Mouse (Mus musculus) spleen, adult 2 months (tissue): ENCODE data around the gene Tmem102.

ENCODE experiments used
- CTCF ChIP-seq: fragments of 200-500 bp; IDR thresholded peaks from 2 replicates; pipeline ENCODE4 v1.5.1; 2011; ENCODE audit warnings: mild to moderate bottlenecking, inconsistent platforms; ENCODE audit not compliant: insufficient read depth, insufficient read length, insufficient replicate concordance; ENCODE audit errors: extremely low read depth
- POLR2A ChIP-seq: fragments of 200-500 bp; IDR thresholded peaks from 2 replicates; pipeline ENCODE4 v1.6.1; 2011; ENCODE audit warnings: low read depth, low read length, inconsistent platforms

GRCm38 (mm10) chr11:69778985-69779384 is 26.4 kb downstream of the Tmem102 start:
- TF ChIP-seq POLR2A (no peak), CTCF (no peak)
